Mouse (Mus musculus) erythroblast, adult 5-6 weeks (primary cell): ENCODE results near the gene Lpcat4. TPM values are rescaled to one million over a fixed set of nuclear protein-coding genes. Genes with fewer than 3 reads are reported as not detected.

Experiments
- ATAC-seq: replicated peaks from 2 replicates; pipeline ENCODE4 v1.8.0; 2016; ENCODE audit warnings: moderate number of reproducible peaks, mild to moderate bottlenecking, moderate TSS enrichment, inconsistent platforms; ENCODE audit not compliant: poor library complexity, low FRiP score, severe bottlenecking
- total RNA-seq, 2 experiments: library from RNA; stranded (forward) in 1 of 2; stranded (reverse) in 1 of 2; fragments of 150-400 nt in 1 of 2; fragments of 200-764, 138-1000 nt in 1 of 2; gene quantifications; 2 replicates each; pipeline versions ENCODE4 v1.2.3 to v1.2.4; 2015 to 2017; ENCODE audit warnings: low replicate concordance in 2 of 2

Gene Lpcat4
- total RNA-seq (2015; ENCODE audit: low replicate concordance): 5.4 and 8.6 TPM in 2 replicates
- 2.6 and 5.4 TPM in 2 replicates for total RNA-seq (2017; ENCODE audit: low replicate concordance)

GRCm38 (mm10) chr2:112239212-112239934 lies at the start of gene Lpcat4:
Gene Lpcat4, plus strand, starts transcription at chr2:112239468.
- peak; percentile 88 for ATAC-seq

DNA sequence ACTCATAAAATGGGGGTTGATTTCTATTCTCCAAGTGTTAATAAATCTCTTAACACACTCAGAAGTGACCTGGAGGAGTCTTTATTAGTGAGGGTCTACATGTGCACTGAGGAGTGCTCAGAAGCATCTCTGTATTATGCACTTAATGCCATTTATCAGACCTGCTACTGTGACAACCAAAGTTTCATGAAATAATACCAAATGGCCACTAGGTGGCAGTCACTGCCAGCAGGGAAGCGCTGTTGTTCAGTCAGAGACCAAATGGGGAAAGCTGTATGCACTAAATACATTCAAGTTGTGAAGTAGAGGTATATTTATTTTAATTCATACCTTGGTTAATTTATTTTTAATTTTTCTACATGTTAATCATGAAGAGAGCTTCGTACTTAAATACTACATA lies 42.4 kb upstream of the Lpcat4 start:
- ATAC-seq: peak; percentile 82

DNA sequence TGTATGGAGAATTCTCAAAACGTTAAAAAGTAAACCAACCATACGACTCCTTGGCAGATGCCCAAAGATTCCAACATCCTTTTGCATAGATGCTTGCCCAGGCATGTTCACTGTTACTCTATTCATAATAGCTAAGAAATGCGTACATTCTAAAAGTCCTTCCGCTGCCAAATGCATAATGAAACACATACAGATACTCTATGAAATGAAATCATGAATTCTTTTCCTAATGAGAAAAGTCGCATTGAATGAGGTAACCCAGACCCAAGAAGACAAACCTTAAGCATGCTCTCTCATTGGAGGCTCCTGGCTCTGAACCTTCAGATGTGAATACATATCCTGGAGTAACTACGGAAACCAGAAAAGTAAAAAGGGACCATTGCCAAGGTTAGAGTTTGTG lies 36.2 kb upstream of the Lpcat4 start:
- ATAC-seq: no peak

DNA sequence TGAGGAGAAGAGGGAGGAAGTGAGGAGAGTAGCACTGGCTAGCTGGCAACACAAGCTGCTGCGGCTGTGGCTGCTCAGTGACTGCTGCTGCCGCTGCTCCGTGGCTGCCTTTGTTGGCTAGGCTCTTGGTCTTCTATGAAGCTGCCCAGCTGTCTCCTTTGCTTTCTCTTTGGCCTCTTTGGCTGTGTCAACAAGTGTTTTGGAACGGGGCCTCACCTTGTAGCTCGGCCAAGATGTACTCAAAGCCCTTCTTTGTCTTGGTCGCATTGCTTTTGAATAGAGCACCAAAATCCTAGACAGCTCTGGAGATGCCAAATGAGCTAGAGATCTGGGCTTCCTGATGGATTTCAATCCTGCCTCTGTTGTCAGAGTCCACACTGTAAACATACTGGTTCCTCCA lies 29.1 kb upstream of the Lpcat4 start:
- ATAC-seq: no peak

DNA sequence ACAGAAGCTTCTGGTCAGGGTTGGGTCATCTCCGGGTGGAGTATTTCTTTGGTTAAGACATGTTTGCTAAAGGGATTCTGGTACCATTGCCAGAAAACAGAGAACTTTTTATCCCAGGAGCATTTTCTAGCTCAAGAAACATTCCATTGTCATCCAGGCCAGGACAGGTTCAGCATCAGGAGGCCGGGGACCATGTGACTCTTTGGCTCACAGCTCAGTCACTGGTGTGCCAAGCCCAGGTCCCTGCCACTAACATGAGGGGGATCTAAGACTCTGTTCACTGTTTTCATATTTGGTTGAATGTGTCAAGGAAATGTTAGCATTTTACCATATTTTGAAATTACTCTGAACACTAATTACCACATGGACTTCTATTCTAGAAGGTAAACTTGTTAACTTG lies 28.6 kb upstream of the Lpcat4 start:
- no peak for ATAC-seq

- ATAC-seq: no peak
These were observed 23.3 kb upstream of the Lpcat4 start for GRCm38 (mm10) chr2:112215977-112216376.

DNA sequence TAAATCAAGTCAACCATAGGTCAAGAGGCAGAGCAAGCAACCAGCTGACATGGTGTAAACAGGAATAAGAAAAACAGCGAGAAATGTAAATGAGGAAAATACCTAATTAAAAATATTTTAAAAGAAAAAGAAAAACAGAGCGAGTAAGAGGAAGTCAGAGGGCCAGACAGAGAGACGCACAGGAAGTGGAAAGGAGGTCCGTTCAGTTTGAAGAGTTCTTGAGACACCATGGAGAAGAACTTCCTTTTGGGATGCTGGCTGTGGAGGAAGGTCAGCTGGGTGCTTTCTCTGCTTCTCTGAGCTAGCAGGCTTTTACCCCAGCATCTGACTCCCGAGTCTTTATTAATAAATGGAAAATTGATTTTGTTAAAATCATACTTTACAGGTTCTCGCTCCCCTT lies 21.7 kb upstream of the Lpcat4 start:
- no peak for ATAC-seq

GRCm38 (mm10) chr2:112220880-112221279 lies 18.4 kb upstream of the Lpcat4 start:
- no peak for ATAC-seq

GRCm38 (mm10) chr2:112222607-112223006 lies 16.7 kb upstream of the Lpcat4 start:
- ATAC-seq: no peak

- ATAC-seq: no peak
These were observed 14.9 kb upstream of the Lpcat4 start for GRCm38 (mm10) chr2:112224356-112224755.

DNA sequence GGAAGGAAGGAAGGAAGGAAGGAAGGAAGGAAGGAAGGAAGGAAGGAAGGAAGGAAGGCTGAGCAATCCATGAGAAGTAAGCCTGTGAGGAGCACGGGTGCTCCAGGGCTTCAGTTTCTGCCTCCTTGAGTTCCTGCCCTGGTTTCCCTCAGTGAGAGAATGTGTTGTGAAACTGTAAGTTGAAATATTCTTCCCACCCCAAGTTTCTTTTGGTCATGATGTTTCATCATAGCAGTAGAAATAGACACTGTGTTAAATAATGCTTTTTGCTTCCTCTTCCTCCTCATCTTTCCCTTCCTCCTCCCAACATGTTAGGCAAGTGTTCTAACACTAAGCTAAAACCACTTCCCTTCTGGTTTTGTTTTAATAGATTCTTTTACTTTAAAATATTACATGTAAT lies 6.6 kb upstream of the Lpcat4 start:
- no peak for ATAC-seq

GRCm38 (mm10) chr2:112236620-112237019 lies 2.6 kb upstream of the Lpcat4 start:
- ATAC-seq: no peak

DNA sequence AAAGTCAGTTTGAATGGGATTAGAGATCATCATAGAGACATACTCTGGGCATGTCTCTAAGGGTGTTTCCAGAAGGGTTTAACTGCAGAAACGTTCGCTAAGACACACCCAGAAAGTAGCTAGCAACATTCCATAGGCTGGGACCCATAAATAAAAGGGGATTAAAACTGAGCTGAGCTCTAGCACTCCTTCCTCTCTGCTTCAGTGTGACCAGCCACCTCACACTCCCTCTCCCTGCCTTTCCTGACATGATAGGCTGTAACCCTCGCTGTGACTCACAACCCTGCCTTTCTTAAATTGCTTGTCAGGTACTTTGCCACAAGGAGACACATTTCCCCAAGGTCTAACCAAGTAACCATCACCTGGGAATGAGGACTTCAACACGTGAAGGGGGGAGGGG lies 1.3 kb upstream of the Lpcat4 start:
- ATAC-seq: no peak

GRCm38 (mm10) chr2:112239935-112240721 lies 860 bp downstream of the Lpcat4 start:
- ATAC-seq: no peak

DNA sequence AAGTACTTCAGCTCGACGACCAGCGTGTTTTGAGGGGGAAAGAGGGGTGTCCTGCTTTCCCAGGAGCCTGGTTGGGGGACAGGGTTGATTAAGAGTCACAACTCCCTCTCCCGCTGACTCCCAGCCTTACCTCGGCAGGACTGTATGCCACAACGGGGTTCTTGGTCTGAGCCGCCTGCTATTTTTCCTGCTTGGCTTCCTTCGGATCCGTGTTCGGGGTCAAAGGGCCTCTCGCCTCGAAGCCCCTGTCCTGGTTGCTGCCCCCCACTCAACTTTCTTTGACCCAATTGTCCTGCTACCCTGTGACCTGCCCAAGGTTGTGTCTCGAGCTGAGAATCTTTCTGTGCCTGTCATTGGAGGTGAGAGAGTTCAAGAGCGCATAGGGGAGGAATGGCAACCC lies 2.5 kb downstream of the Lpcat4 start:
- ATAC-seq: no peak

DNA sequence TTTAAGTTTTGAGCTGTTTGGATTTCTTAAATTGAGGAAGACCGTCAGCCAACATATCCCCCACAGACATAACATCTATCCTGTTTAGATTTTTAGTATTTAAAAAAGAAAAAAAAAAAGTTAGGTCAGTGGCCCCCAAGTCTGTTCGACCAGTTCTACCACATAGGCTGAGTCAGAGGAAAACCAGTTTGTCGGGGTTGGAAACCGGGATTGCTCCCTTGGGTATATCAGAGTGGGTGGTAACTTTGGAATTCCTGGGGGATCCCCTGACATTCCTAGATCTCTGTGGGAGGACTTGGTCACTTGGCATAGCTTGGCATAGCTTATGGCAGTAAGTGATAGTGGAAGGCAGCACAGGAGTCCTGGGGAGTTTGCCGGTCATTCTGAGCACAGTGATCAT lies 6.0 kb downstream of the Lpcat4 start:
- no peak for ATAC-seq

DNA sequence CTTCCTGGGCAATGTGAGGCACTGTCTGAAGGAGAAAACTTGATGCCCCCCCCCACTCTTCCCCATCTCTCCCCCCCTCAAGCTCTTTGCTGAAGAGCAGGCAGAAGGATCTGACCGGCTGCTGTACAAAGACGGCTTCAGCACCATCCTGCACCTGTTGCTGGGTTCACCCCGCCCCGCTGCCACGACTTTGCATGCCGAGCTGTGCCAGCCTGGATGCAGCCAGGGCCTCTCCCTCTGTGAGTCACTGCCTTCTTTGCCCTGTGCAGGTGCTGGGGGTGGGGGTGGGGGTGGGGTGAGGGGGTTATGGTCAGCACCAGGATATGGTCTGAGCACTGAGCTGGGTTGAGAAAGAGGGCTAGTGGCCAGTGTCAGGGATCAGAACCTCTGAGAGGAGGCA lies 6.9 kb downstream of the Lpcat4 start:
- ATAC-seq: no peak

DNA sequence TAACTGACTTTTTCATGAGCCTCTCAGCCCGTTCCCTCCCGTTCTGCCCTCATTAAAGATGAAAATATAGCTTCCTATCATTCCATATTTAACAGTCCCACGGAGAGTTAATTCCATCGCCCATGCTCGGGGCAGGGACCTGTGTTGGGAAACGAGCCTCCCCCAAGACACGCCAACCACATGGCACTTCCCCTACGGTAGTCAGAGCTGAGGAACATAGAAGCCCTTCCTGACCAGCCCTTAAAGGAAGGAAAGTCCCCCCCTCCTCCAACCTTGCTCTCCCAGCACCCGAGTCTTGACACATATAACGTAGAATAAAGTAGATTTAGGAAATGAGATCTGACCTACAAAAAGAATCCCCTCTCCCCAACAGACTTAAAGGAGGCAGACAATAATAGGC lies 8.1 kb downstream of the Lpcat4 start:
- ATAC-seq: no peak

DNA sequence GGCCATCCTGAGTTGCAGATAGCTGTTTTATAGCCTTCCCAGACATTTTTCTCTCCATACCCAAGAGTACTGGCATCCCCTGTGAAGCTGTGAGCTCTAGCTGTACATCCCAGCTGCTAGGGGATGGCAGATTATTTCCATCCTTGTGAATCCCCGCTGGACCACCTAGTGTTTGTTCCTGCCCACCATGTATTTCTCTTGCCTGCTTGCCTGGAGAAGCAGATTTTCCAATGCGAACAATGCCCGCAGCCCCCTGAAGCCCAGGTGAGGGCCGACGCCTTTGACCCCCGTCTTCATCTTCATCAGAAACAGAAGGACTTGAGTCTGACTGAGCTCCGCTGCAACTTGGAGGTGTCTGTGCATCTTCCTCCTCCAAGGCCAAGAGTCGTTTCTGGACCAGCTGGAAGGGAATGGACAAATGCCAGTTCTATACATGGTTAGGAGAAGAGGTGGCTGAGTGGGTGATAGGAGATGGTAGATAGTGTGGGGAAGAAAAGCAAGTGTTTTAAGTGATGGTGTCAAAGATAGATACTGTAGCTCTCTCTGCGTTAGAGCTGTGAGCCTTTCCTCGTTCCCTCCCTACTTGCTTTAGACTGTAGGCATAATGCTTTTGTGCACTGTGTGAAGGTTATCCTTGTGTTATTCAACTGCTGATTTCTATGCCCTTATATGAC lies 10.6 kb downstream of the Lpcat4 start:
- no peak for ATAC-seq

DNA sequence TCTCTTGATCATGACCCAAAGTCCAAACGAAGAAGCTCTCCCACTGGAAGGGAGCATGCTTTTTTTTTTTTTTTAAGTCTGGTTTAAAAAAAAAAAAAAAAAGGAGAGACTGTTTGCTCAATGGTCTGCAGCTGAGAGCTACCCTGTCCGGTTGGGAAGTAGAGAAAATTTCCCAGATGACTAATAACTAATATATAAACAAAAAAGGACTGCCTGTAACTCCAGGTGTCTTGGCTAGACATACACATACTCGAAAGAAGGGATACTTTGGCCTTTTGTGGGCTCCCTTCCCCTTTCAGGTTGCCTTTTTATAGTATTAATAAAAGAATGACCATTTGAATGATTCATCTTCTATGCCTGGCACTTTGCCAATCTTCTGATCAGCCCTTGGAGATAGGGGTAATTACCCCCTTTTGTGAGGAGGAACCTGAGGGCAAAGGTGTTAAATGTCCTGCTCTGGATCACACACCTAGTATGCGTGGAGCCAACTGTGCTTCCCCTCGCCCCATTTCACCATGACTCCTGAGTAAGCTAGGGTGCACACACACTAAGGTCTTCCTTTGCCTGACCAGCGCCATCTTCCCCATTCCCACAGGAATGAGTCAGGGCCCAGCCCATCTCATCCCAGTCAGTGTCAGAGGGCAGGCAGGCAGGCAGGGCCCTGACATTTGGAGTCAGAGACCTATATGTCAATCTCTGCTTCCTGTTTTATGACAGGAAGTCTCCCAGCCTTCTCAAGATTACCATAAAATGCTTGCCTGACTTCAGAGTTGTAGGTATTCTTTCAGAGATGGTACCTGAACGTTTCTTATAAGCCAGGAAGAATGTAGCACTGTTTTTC lies 15.6 kb downstream of the Lpcat4 start:
- ATAC-seq: no peak
